Mouse (Mus musculus) MEL (cell line): Measurements from ENCODE around the gene Mcrip2. TPM values are rescaled to one million over a fixed set of nuclear protein-coding genes. Genes with fewer than 3 reads are reported as not detected.

Experiments used
- DNase-seq: peaks from one replicate; pipeline ENCODE4 v3.0.0; 2011; ENCODE audit warnings: low read depth, low spot score
- H3K27ac ChIP-seq: 2 replicates; pipeline ENCODE4 v1.5.1; 2012; ENCODE audit warnings: low read depth, mild to moderate bottlenecking, control low read depth, low read length, moderate library complexity; ENCODE audit not compliant: control insufficient read depth
- H3K27me3 ChIP-seq, 2 experiments: fragments of 150-350 bp in 1 of 2; sonication (generic) in 1 of 2; 2 replicates each; pipeline ENCODE4 v1.6.1; 2012; ENCODE audit warnings: low read length in 2 of 2, mild to moderate bottlenecking in 2 of 2, improper control_type of control experiment in 1 of 2, moderate library complexity in 1 of 2; ENCODE audit not compliant: insufficient read depth in 2 of 2, control insufficient read depth in 1 of 2
- H3K36me3 ChIP-seq, 2 experiments: 2 replicates each; pipeline ENCODE4 v1.6.1; 2012 to 2014; ENCODE audit warnings: low read length in 2 of 2, improper control_type of control experiment in 1 of 2, inconsistent platforms in 1 of 2, mild to moderate bottlenecking in 1 of 2; ENCODE audit not compliant: insufficient read depth in 2 of 2, control insufficient read depth in 1 of 2
- H3K4me1 ChIP-seq, 2 experiments: fragments of 150-350 bp in 1 of 2; sonication (generic) in 1 of 2; 2 replicates each; pipeline ENCODE4 v1.6.1; 2012; ENCODE audit warnings: low read length in 2 of 2, improper control_type of control experiment in 1 of 2, mild to moderate bottlenecking in 1 of 2; ENCODE audit not compliant: insufficient read depth in 2 of 2, control insufficient read depth in 1 of 2
- H3K4me3 ChIP-seq, 2 experiments: fragments of 150-350 bp in 1 of 2; sonication (generic) in 1 of 2; 2 replicates each; pipeline ENCODE4 v1.5.1; 2012; ENCODE audit warnings: low read depth in 2 of 2, low read length in 2 of 2, mild to moderate bottlenecking in 2 of 2, moderate library complexity in 2 of 2, control low read depth in 1 of 2, improper control_type of control experiment in 1 of 2; ENCODE audit not compliant: control insufficient read depth in 1 of 2, insufficient read depth in 1 of 2
- H3K79me2 ChIP-seq: 2 replicates; pipeline ENCODE4 v1.6.1; 2012; ENCODE audit warnings: mild to moderate bottlenecking, low read length, moderate library complexity; ENCODE audit not compliant: control insufficient read depth, poor library complexity, insufficient read depth
- H3K9ac ChIP-seq: 2 replicates; pipeline ENCODE4 v1.6.1; 2012; ENCODE audit warnings: low read depth, mild to moderate bottlenecking, control low read depth, low read length, moderate library complexity; ENCODE audit not compliant: control insufficient read depth, poor library complexity, severe bottlenecking
- H3K9me3 ChIP-seq: fragments of 150-350 bp; sonication (generic); replicated peaks from 2 replicates; pipeline ENCODE4 v1.6.1; 2012; ENCODE audit warnings: mild to moderate bottlenecking, low read length, improper control_type of control experiment, moderate library complexity; ENCODE audit not compliant: insufficient read depth
- CHD1 ChIP-seq: IDR thresholded peaks from 2 replicates; pipeline ENCODE4 v1.6.1; 2012; ENCODE audit warnings: low read depth, mild to moderate bottlenecking, inconsistent platforms, low read length, improper control_type of control experiment
- E2F4 ChIP-seq: IDR thresholded peaks from 2 replicates; pipeline ENCODE4 v1.6.1; 2011; ENCODE audit warnings: low read depth, low read length, improper control_type of control experiment, borderline replicate concordance
- ELF1 ChIP-seq: IDR thresholded peaks from 2 replicates; pipeline ENCODE4 v1.6.1; 2014; ENCODE audit warnings: low read depth, mild to moderate bottlenecking, inconsistent platforms, low read length, improper control_type of control experiment, moderate library complexity
- GABPA ChIP-seq: IDR thresholded peaks from 2 replicates; pipeline ENCODE4 v1.6.1; 2012; ENCODE audit warnings: low read depth, mild to moderate bottlenecking, inconsistent platforms, low read length, improper control_type of control experiment, moderate library complexity
- KAT2A ChIP-seq: conservative IDR thresholded peaks from 2 replicates; pipeline ENCODE4 v1.6.1; 2012; ENCODE audit warnings: low read depth, low read length, improper control_type of control experiment, inconsistent platforms
- MAFK ChIP-seq: IDR thresholded peaks from 2 replicates; pipeline ENCODE4 v1.6.1; 2011; ENCODE audit warnings: low read depth, mild to moderate bottlenecking, low read length, improper control_type of control experiment, borderline replicate concordance
- MXI1 ChIP-seq: IDR thresholded peaks from 2 replicates; pipeline ENCODE4 v1.6.1; 2011; ENCODE audit warnings: mild to moderate bottlenecking, low read depth, low read length, improper control_type of control experiment
- MYC ChIP-seq: IDR thresholded peaks from 2 replicates; pipeline ENCODE4 v1.6.1; 2011; ENCODE audit warnings: low read depth, mild to moderate bottlenecking, low read length, improper control_type of control experiment, moderate library complexity
- NRF1 ChIP-seq: IDR thresholded peaks from 2 replicates; pipeline ENCODE4 v1.6.1; 2014; ENCODE audit warnings: low read depth, mild to moderate bottlenecking, inconsistent platforms, low read length, improper control_type of control experiment, moderate library complexity; ENCODE audit not compliant: poor library complexity, insufficient read depth, severe bottlenecking
- POLR2A ChIP-seq, 2 experiments: IDR thresholded peaks; 2 replicates each; pipeline ENCODE4 v1.6.1; 2011 to 2012; ENCODE audit warnings: low read length in 2 of 2, mild to moderate bottlenecking in 2 of 2, control low read depth in 1 of 2, improper control_type of control experiment in 1 of 2, low read depth in 1 of 2, moderate library complexity in 1 of 2; ENCODE audit not compliant: control insufficient read depth in 1 of 2, insufficient read depth in 1 of 2, poor library complexity in 1 of 2
- POLR2AphosphoS5 ChIP-seq: IDR thresholded peaks from 2 replicates; pipeline ENCODE4 v1.6.1; 2012; ENCODE audit warnings: low read depth, borderline replicate concordance, mild to moderate bottlenecking, inconsistent platforms, low read length, moderate library complexity, mixed read lengths
- RAD21 ChIP-seq: IDR thresholded peaks from 2 replicates; pipeline ENCODE4 v1.6.1; 2011; ENCODE audit warnings: mild to moderate bottlenecking, low read depth, low read length, improper control_type of control experiment
- SIN3A ChIP-seq: IDR thresholded peaks from 2 replicates; pipeline ENCODE4 v1.6.1; 2012; ENCODE audit warnings: low read length, improper control_type of control experiment, inconsistent platforms
- TAL1 ChIP-seq: IDR thresholded peaks from 2 replicates; pipeline ENCODE4 v1.6.1; 2012; ENCODE audit warnings: mild to moderate bottlenecking, inconsistent platforms, low read length, moderate library complexity, mixed read lengths
- TBP ChIP-seq: IDR thresholded peaks from 2 replicates; pipeline ENCODE4 v1.8.0; 2011; ENCODE audit warnings: low read depth, low read length, improper control_type of control experiment
- UBTF ChIP-seq: IDR thresholded peaks from 2 replicates; pipeline ENCODE4 v1.6.1; 2012; ENCODE audit warnings: low read depth, mild to moderate bottlenecking, inconsistent platforms, low read length, improper control_type of control experiment, moderate library complexity, borderline replicate concordance; ENCODE audit not compliant: insufficient read depth
- USF2 ChIP-seq, 2 experiments: IDR thresholded peaks; 2 replicates each; pipeline ENCODE4 v1.6.1; 2011 to 2012; ENCODE audit warnings: improper control_type of control experiment in 2 of 2, low read length in 2 of 2, borderline replicate concordance in 1 of 2, inconsistent platforms in 1 of 2, low read depth in 1 of 2, mild to moderate bottlenecking in 1 of 2; ENCODE audit not compliant: insufficient read depth in 1 of 2
- ZC3H11A ChIP-seq: IDR thresholded peaks from 2 replicates; pipeline ENCODE4 v1.6.1; 2012; ENCODE audit warnings: low read depth, mild to moderate bottlenecking, inconsistent platforms, low read length, improper control_type of control experiment
- ZKSCAN1 ChIP-seq: IDR thresholded peaks from 2 replicates; pipeline ENCODE4 v1.6.1; 2012; ENCODE audit warnings: low read depth, mild to moderate bottlenecking, inconsistent platforms, low read length, improper control_type of control experiment, moderate library complexity
- polyA plus RNA-seq, 2 experiments: library from polyadenylated mRNA; stranded (reverse) in 1 of 2; unstranded in 1 of 2; fragments of >175 nt in 1 of 2; fragments of >200 nt in 1 of 2; gene quantifications; 2 replicates each; pipeline versions ENCODE4 v1.2.1 to v1.2.4; 2012; ENCODE audit warnings: low replicate concordance in 2 of 2, low read depth in 1 of 2; ENCODE audit not compliant: insufficient read length in 2 of 2, insufficient read depth in 1 of 2, missing spikeins in 1 of 2
- total RNA-seq: library from RNA; depleted of rRNA; stranded (reverse); fragments of 300-350 nt; gene quantifications from 2 replicates; pipeline ENCODE4 v1.2.3, GENCODE M21; 2012

The Mcrip2 gene
- total and polyA plus RNA-seq, 3 experiments = 88.9 to 281 (median 107) TPM

GRCm38 (mm10) chr17:25875171-25876136 is 6.9 kb upstream of the Mcrip2 start (continued):
- no peak for TF ChIP-seq TAL1
- TF ChIP-seq ELF1 = no peak
- TF ChIP-seq POLR2AphosphoS5 = no peak
- no peak for TF ChIP-seq USF2 (IDR thresholded peaks at IDR 0.05; ENCODE audit: borderline replicate concordance in 1 of 2, insufficient read depth in 1 of 2, low read depth in 1 of 2, low read length in 2 of 2)
- TF ChIP-seq, all 39 proteins: peak for 17

DNA sequence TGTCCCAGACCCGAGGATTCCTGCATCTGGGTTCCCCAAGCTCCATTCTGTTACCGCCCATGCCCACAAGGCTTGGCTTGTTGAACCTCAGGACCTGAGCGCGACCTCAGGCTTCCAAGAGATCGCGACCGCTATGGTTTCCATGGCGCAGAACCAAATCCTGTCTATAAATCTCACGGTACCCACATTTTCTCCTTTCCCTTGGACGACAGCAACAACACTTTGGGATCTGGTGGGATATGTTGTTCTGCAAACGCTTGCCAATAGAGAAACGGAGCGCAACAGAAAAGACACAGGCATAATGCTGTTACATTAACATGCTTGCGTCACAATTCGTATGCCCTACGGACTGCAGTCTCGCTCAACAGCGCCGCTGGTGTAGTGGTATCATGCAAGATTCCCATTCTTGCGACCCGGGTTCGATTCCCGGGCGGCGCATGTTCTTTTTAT is 6.2 kb upstream of the Mcrip2 start, which contains the start of gene Mettl26:
Mettl26 (plus strand) TSS at position 354 of the 450 bp plus-strand sequence.
- Histone ChIP-seq H3K9me3 (no peaks in the 10 kb centered on the region), H3K4me3 (peak within 1 kb of the TSS; percentile 82 to 87), H3K27ac (peak within 1 kb of the TSS; percentile 75), H3K79me2 (peaks cover 6% of the 10 kb centered on the region; the same call in 1 of the 2 replicates), H3K27me3 (no peaks in the 10 kb centered on the region), H3K36me3 (peaks cover 0 to 7% of the 10 kb centered on the region in 2 experiments; a peak in 2 of 4 replicates), H3K4me1 (peaks cover 2 to 19% of the 10 kb centered on the region in 2 experiments; a peak in 3 of 4 replicates), H3K9ac (peak within 1 kb of the TSS; percentile 89)
- TF ChIP-seq USF2 (IDR thresholded peaks at IDR 0.05; ENCODE audit: borderline replicate concordance in 1 of 2, insufficient read depth in 1 of 2, low read depth in 1 of 2, low read length in 2 of 2) (no peak), POLR2A (IDR thresholded peaks at IDR 0.05; ENCODE audit: control insufficient read depth in 1 of 2, insufficient read depth in 1 of 2, low read depth in 1 of 2, low read length in 2 of 2, poor library complexity in 1 of 2) (0 out of 4 replicates have a peak, but pooled peaks of 1 of the 2 experiments have one; percentile 20), MAFK (peak; percentile 99), ZC3H11A (no peak), KAT2A (0 out of 2 replicates have a peak, but pooled peaks have one; percentile 17), E2F4 (peak; percentile 79; the same call in 1 of the 2 replicates), MXI1 (peak; percentile 52; the same call in 1 of the 2 replicates), RAD21 (no peak), CHD1 (peak; percentile 81; the same call in 1 of the 2 replicates), ELF1 (peak; percentile 82; the same call in 1 of the 2 replicates), NRF1 (peak; percentile 33; the same call in 1 of the 2 replicates), ZKSCAN1 (no peak), TBP (peak; percentile 100), SIN3A (peak; percentile 63; the same call in 1 of the 2 replicates), MYC (peak; percentile 57), UBTF (no peak; the same call in 1 of the 2 replicates), GABPA (no peak), POLR2AphosphoS5 (no peak)
- DNase-seq = peak; percentile 91
